Mouse (Mus musculus): ENCODE results near the gene Tada3. TPM values are rescaled to one million over a fixed set of nuclear protein-coding genes. Genes with fewer than 3 reads are reported as not detected.
A peak's percentile ranks its signal among the peaks of the same experiment; 100 is the strongest.

Gene Tada3
- total and polyA plus RNA-seq, 2 experiments from 2014 or later = 31.0 to 74.0 TPM

DNA sequence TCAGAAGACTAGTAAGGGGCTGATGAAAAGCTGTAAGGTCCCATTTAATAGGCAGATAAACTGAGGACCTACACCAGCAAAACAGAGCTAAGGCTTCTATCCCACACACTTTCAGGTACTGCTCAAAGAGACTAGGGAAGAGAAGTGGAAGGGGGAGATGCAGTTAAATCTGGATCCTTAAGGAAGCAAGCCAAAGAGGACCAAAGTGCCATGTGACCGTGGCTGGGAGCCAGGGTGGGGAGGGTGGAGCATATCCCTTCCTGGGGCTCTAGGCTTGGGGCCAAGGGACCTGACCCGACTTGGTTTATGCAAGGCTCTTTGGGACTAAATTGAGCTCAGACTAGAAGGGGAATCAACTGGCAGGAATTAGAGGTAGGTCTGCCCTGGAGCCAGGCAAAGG lies 33.4 kb downstream of the Tada3 start:
- Histone ChIP-seq H3K36me3 (ENCODE audit: insufficient read depth, low read length) (peaks cover 12% of the 10 kb centered on the region), H3K27me3 (ENCODE audit: insufficient read depth, low read length) (no peaks in the 10 kb centered on the region), H3K27ac (ENCODE audit: low read depth, low read length) (peak overlapping the region; percentile 65; the same call in 1 of the 2 replicates), H3K4me3 (ENCODE audit: low read depth, low read length) (peak overlapping the region; percentile 68; the same call in 1 of the 2 replicates), H3K9me3 (ENCODE audit: low read length) (no peaks in the 10 kb centered on the region), H3K4me2 (ENCODE audit: low read depth, low read length, poor library complexity, severe bottlenecking) (peak overlapping the region; percentile 71), H3K4me1 (ENCODE audit: insufficient read depth, low read length) (peaks cover 15% of the 10 kb centered on the region; the same call in 1 of the 2 replicates), H3K9ac (replicated peaks; ENCODE audit: low read length, poor library complexity, severe bottlenecking) (peak overlapping the region; percentile 95; the same call in 1 of the 2 replicates)
- 35% methylated on average over 2 of the region's 2 CpGs for WGBS
- DNase-seq (ENCODE audit: low spot score) (peak; percentile 46), ATAC-seq (ENCODE audit: low FRiP score) (no peak)
- no peak for TF ChIP-seq CTCF (IDR thresholded peaks at IDR 0.05)

DNA sequence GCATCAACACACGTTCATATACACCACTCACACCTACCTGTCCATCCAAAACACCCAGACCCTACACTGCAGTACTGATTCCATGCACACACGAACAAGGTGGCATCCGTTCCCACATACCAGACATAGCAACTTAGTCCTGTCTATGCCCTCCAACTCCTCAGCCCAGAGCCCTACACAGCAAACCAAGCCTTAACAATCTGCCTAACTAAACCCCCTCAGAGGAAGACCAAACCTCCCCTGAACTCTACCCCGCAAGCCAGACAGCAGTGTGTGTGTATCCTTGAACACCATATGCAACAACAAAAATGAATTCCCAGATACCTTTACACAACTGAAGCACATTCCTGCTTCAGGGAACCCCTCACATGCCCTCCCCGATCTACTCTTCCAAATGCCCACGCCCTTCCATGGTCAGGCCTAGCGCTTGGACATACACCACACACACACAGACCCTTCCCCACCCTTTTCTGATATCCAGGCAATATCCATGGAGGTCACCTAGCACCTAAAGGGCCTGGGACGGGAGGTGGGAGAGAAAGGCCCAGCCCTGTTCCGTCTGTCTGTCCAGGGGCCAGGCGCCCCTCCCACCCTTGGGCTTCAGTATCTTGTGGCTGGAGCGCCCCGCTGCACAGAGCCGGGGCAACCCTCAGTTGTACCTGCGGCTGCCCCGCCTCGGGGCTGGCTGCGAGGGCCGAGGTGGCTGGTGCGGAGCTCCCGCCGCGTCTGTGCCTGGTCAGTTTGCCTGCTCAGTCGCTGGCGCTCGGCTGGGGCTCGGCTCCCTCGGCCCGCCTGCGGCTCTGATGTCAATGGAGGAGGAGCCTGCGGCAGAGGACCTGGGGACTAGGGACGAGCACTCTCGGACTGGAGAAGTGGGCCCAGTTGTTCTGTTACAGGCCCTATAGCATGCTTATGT lies 34.2 kb downstream of the Tada3 start, which contains the start of gene Camk1:
Camk1 (minus strand) TSS at position 808 of the 916 bp plus-strand sequence.
- ATAC-seq (ENCODE audit: low FRiP score) = peak; percentile 75

DNA sequence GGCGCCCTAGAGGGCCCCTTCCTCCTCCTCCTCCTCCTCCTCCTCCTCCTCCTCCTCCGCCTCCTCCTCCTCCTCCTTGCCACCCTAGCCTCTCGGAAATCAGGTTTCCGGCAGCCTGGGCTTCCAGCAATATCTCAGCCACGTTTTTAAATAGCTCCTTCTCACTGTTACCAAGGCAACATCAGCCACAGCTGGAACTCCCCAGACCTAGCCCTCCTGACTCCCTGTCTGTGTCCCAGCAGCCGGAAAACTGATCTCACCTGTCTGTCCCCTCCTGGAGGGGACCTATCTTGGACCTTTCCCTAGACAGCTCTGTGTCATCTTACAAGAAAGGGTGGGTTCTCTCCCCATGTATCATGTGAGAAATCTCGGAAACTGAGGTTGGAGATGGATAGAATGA lies 35.4 kb downstream of the Tada3 start:
- no peaks in the 10 kb centered on the region for H3K9me3 ChIP-seq (ENCODE audit: low read length)
- WGBS = 29% methylated on average over 4 of the region's 7 CpGs
- peak overlapping the region; percentile 71 for H3K4me2 ChIP-seq (ENCODE audit: low read depth, low read length, poor library complexity, severe bottlenecking)
- H3K27ac ChIP-seq (ENCODE audit: low read depth, low read length) = peak overlapping the region; percentile 65
- peak overlapping the region; percentile 44 for H3K9ac ChIP-seq (replicated peaks; ENCODE audit: low read length, poor library complexity, severe bottlenecking)
- TF ChIP-seq CTCF (IDR thresholded peaks at IDR 0.05) = no peak
- peaks cover 25% of the 10 kb centered on the region for H3K36me3 ChIP-seq (ENCODE audit: insufficient read depth, low read length)
- H3K27me3 ChIP-seq (ENCODE audit: insufficient read depth, low read length) = no peaks in the 10 kb centered on the region
- peak overlapping the region; percentile 68 for H3K4me3 ChIP-seq (ENCODE audit: low read depth, low read length)
- peak; percentile 26; the same call in 1 of the 2 replicates for ATAC-seq (ENCODE audit: low FRiP score)
- H3K4me1 ChIP-seq (ENCODE audit: insufficient read depth, low read length) = peaks cover 15% of the 10 kb centered on the region; the same call in 1 of the 2 replicates
- DNase-seq (ENCODE audit: low spot score) = peak; percentile 26

More for the DNA sequence above, 34.2 kb downstream of the Tada3 start, which contains the start of gene Camk1:
- 15% methylated on average over 32 of the region's 32 CpGs for WGBS
- Histone ChIP-seq H3K4me2 (ENCODE audit: low read depth, low read length, poor library complexity, severe bottlenecking) (peak within 1 kb of the TSS; percentile 71), H3K27me3 (ENCODE audit: insufficient read depth, low read length) (no peaks in the 10 kb centered on the region), H3K27ac (ENCODE audit: low read depth, low read length) (peak within 1 kb of the TSS; percentile 65), H3K9me3 (ENCODE audit: low read length) (no peaks in the 10 kb centered on the region), H3K4me1 (ENCODE audit: insufficient read depth, low read length) (peaks cover 15% of the 10 kb centered on the region; the same call in 1 of the 2 replicates), H3K36me3 (ENCODE audit: insufficient read depth, low read length) (peaks cover 18% of the 10 kb centered on the region), H3K4me3 (ENCODE audit: low read depth, low read length) (peak within 1 kb of the TSS; percentile 68), H3K9ac (replicated peaks; ENCODE audit: low read length, poor library complexity, severe bottlenecking) (peak within 1 kb of the TSS; percentile 95)
- no peak for TF ChIP-seq CTCF (IDR thresholded peaks at IDR 0.05)
- peak; percentile 58 for DNase-seq (ENCODE audit: low spot score)

DNA sequence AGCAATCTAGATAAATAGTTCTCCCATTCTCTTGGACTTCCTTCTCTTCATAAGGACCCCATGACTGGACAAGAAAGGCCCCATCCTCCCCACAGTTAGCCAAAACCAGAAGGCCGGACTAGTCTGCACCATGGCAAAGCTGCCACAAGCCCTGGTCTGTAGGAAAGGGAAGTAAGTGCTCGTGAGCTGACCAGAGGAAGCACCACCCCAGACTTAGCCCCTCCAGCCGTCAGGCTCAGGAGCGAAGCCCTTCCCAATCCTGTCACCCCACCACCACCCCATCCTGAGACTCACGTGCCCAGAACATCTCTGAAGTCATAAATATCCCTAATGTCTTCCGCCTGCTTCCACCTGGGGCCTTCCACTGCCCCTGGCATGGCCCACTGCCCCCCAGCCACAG lies 36.1 kb downstream of the Tada3 start:
- H3K9ac ChIP-seq (replicated peaks; ENCODE audit: low read length, poor library complexity, severe bottlenecking) = peak overlapping the region; percentile 37

DNA sequence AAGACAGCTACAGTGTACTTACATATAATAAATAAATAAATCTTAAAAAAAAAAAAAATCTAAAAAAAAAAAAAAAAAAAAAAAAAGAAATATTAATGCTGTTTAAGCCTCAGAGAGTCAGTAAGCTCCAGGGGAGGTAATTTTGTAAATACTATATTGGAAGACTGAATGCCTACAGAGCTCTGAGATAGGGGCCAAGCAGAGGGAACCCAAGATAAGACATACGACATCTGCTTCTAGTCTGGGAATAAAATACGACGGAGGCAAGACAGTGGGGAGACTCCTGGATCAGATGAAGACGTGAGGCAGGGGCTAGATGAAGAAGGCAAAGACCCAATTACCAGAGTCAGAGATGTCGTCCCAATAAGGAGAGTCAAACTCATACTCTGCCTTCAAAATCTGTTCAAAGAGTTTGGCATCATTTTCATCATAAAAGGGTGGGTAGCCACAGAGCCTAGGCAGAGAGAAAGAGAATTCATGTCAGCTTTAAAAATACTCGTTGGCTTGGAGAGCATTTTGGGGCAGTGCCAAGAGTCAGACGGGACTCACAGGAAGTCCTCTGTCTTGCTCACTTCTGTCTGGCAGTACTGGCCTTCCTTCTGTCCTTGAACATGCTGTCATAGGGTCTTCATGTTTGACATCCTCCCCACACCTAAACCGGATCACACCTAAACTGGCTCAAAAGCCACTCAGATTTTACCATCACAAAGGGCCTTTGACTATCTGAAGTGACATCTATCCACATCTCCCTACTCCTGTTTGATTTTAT lies 40.6 kb downstream of the Tada3 start:
- H3K9ac ChIP-seq (replicated peaks; ENCODE audit: low read length, poor library complexity, severe bottlenecking) = no peak overlapping the region
- no peak for TF ChIP-seq CTCF (IDR thresholded peaks at IDR 0.05)
- ATAC-seq (ENCODE audit: low FRiP score) (no peak), DNase-seq (ENCODE audit: low spot score) (no peak)
- H3K4me1 ChIP-seq (ENCODE audit: insufficient read depth, low read length) = 0 out of 2 replicates have a peak, but pooled peaks cover 5% of the 10 kb centered on the region
- WGBS = 63% methylated on average over 8 of the region's 8 CpGs
- H3K27me3 ChIP-seq (ENCODE audit: insufficient read depth, low read length) = no peaks in the 10 kb centered on the region
- no peak overlapping the region for H3K4me2 ChIP-seq (ENCODE audit: low read depth, low read length, poor library complexity, severe bottlenecking)
- H3K36me3 ChIP-seq (ENCODE audit: insufficient read depth, low read length) = peaks cover 58% of the 10 kb centered on the region
- no peaks in the 10 kb centered on the region for H3K9me3 ChIP-seq (ENCODE audit: low read length)
- no peak overlapping the region for H3K27ac ChIP-seq (ENCODE audit: low read depth, low read length)
- no peak overlapping the region for H3K4me3 ChIP-seq (ENCODE audit: low read depth, low read length)

More for the DNA sequence above, 36.1 kb downstream of the Tada3 start:
- Histone ChIP-seq H3K4me1 (ENCODE audit: insufficient read depth, low read length) (peaks cover 15% of the 10 kb centered on the region; the same call in 1 of the 2 replicates), H3K4me2 (ENCODE audit: low read depth, low read length, poor library complexity, severe bottlenecking) (peak overlapping the region; percentile 71), H3K27ac (ENCODE audit: low read depth, low read length) (peak overlapping the region; percentile 65), H3K9me3 (ENCODE audit: low read length) (no peaks in the 10 kb centered on the region), H3K4me3 (ENCODE audit: low read depth, low read length) (peak overlapping the region; percentile 20; the same call in 1 of the 2 replicates), H3K36me3 (ENCODE audit: insufficient read depth, low read length) (peaks cover 29% of the 10 kb centered on the region), H3K27me3 (ENCODE audit: insufficient read depth, low read length) (no peaks in the 10 kb centered on the region)
- no peak for ATAC-seq (ENCODE audit: low FRiP score)
- 86% methylated on average over 6 of the region's 6 CpGs for WGBS
- no peak for DNase-seq (ENCODE audit: low spot score)
- no peak for TF ChIP-seq CTCF (IDR thresholded peaks at IDR 0.05)
